Mouse (Mus musculus): ENCODE data around the gene Strada. TPM values are rescaled to one million over a fixed set of nuclear protein-coding genes. Genes with fewer than 3 reads are reported as not detected.
"Not testable (repeated sequence)": the region's sequence is repeated elsewhere in the genome, so short reads cannot be mapped to it uniquely, and the experiment has no call there.

The Strada gene
- total RNA-seq, 1 experiment, result 24.0 TPM

DNA sequence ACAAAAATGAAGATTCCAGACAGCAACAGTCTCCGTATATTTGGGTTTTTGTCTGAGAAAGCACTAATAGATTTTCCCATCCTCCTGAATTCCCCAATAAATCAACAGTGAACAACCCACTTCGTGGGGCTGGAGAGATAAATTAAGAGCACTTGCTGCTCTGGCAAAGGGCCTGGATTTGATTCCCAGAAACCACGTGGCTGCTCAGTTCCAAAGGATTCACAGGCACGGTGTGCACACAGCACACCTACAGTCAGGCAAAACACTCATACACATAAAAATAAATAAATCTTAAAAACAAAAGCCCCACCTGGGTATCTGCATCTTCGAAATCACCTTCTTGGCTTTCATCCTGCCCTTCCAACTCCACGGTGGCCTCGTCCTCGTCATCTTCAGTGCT is 10.8 kb upstream of the Strada start:
- Histone ChIP-seq H3K4me1 (ENCODE audit: control insufficient read depth in 2 of 2, insufficient read depth in 2 of 2, low read length in 2 of 2, poor library complexity in 1 of 2) (peaks cover 0 to 3% of the 10 kb centered on the region in 2 experiments; a peak in 2 of 4 replicates), H3K4me3 (ENCODE audit: insufficient read depth in 1 of 2, low read depth in 1 of 2, low read length in 2 of 2, poor library complexity in 1 of 2, severe bottlenecking in 1 of 2) (no peak overlapping the region), H3K9me3 (ENCODE audit: control insufficient read depth, insufficient read depth, low read depth, low read length) (no peaks in the 10 kb centered on the region), H3K36me3 (ENCODE audit: control insufficient read depth, insufficient read depth, low read length, poor library complexity, severe bottlenecking) (peaks cover 21% of the 10 kb centered on the region), H3K9ac (ENCODE audit: insufficient read depth, low read depth, low read length, poor library complexity, severe bottlenecking) (0 out of 2 replicates have a peak overlapping the region, but pooled peaks have one; percentile 1), H3K27ac (ENCODE audit: insufficient read depth, low read depth, low read length, poor library complexity, severe bottlenecking) (no peak overlapping the region)
- no peak for DNase-seq (ENCODE audit: low read depth, low spot score)
- in situ Hi-C loops (cut with MboI; ENCODE audit: low sequenced_read_pairs in 2 of 2, unreplicated experiment in 2 of 2), result no loop called here
- TF ChIP-seq MAFK (IDR thresholded peaks at IDR 0.05; ENCODE audit: insufficient read depth, low read depth, low read length) (no peak), CHD2 (IDR thresholded peaks at IDR 0.05; ENCODE audit: low read depth, low read length) (no peak), ZC3H11A (IDR thresholded peaks at IDR 0.05; ENCODE audit: borderline replicate concordance, low read depth, low read length) (no peak), HCFC1 (IDR thresholded peaks at IDR 0.05; ENCODE audit: borderline replicate concordance, insufficient read depth, low read length) (no peak), ZNF384 (IDR thresholded peaks at IDR 0.05; ENCODE audit: low read depth, low read length) (no peak)

DNA sequence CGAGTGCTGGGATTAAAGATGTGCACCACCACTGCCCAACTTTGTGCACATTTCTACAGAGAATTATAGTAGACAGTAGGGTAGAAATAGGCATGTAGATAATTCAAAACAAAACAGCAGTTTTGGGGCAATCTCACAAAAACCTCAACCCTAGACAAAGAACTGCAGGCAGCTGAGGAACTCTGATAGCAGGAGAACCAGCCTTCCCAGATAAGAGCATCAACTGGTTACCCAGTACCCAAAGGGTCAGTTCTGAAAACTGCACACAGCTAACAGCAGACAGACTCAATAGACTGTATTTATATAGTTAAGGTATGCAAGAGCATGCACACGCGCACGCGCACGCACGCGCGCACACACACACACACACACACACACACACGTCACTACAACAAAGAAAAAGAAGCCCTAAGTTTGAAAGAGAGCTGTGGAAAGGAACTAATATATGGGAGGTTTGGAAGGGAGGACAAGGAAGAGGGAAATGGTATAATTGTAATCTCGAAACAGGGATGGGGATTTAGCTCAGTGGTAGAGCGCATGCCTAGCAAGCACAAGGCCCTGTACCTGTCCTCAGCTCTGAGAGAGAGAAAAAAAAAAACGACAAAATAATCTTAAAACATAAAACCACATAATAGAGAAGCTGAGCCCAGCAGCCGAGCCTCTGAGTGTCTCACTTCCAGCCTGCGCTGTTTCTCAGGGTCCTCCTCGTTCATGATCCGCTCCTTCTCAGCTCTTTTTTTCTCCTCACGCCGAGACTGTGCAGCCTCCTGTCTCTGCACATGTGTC is 438 bp downstream of the Strada start:
- H3K9me3 ChIP-seq (ENCODE audit: control insufficient read depth, insufficient read depth, low read depth, low read length), result no peaks in the 10 kb centered on the region
- no peak overlapping the region for H3K4me3 ChIP-seq (ENCODE audit: insufficient read depth in 1 of 2, low read depth in 1 of 2, low read length in 2 of 2, poor library complexity in 1 of 2, severe bottlenecking in 1 of 2)
- no peak overlapping the region for H3K9ac ChIP-seq (ENCODE audit: insufficient read depth, low read depth, low read length, poor library complexity, severe bottlenecking)
- no peaks in the 10 kb centered on the region for H3K4me1 ChIP-seq (ENCODE audit: control insufficient read depth in 2 of 2, insufficient read depth in 2 of 2, low read length in 2 of 2, poor library complexity in 1 of 2)
- peaks cover 29% of the 10 kb centered on the region for H3K36me3 ChIP-seq (ENCODE audit: control insufficient read depth, insufficient read depth, low read length, poor library complexity, severe bottlenecking)
- DNase-seq (ENCODE audit: low read depth, low spot score), result no peak
- no peak overlapping the region for H3K27ac ChIP-seq (ENCODE audit: insufficient read depth, low read depth, low read length, poor library complexity, severe bottlenecking)
- TF ChIP-seq CHD2 (IDR thresholded peaks at IDR 0.05; ENCODE audit: low read depth, low read length) (no peak), ZNF384 (IDR thresholded peaks at IDR 0.05; ENCODE audit: low read depth, low read length) (no peak), MAFK (IDR thresholded peaks at IDR 0.05; ENCODE audit: insufficient read depth, low read depth, low read length) (no peak), ZC3H11A (IDR thresholded peaks at IDR 0.05; ENCODE audit: borderline replicate concordance, low read depth, low read length) (no peak), HCFC1 (IDR thresholded peaks at IDR 0.05; ENCODE audit: borderline replicate concordance, insufficient read depth, low read length) (no peak)
- in situ Hi-C loops (cut with MboI; ENCODE audit: low sequenced_read_pairs in 2 of 2, unreplicated experiment in 2 of 2), result no loop called here

DNA sequence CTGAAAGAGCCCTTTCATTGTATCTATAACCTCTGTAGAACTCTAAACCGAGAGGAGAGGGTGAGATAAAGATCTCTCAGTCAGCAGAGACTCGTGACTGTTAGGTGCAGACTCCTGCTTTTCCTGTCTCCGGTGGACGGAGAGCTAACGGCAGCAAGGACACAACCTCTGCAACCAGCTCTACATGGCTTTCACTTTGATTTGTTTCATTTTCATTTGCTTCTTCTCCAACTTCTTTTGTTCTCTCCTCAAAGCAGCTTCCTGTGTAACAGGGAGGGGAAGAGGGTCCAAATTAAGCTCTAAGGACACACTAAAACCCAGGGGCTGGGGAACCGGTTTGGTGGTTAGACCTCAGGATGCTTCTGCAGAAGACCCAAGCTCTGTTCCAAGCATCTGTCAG is 1.2 kb downstream of the Strada start:
- no peak overlapping the region for H3K27ac ChIP-seq (ENCODE audit: insufficient read depth, low read depth, low read length, poor library complexity, severe bottlenecking)
- H3K4me1 ChIP-seq (ENCODE audit: control insufficient read depth in 2 of 2, insufficient read depth in 2 of 2, low read length in 2 of 2, poor library complexity in 1 of 2), result no peaks in the 10 kb centered on the region
- TF ChIP-seq HCFC1 (IDR thresholded peaks at IDR 0.05; ENCODE audit: borderline replicate concordance, insufficient read depth, low read length) (no peak), ZNF384 (IDR thresholded peaks at IDR 0.05; ENCODE audit: low read depth, low read length) (no peak), ZC3H11A (IDR thresholded peaks at IDR 0.05; ENCODE audit: borderline replicate concordance, low read depth, low read length) (no peak)
- no peak overlapping the region for H3K9ac ChIP-seq (ENCODE audit: insufficient read depth, low read depth, low read length, poor library complexity, severe bottlenecking)
- H3K36me3 ChIP-seq (ENCODE audit: control insufficient read depth, insufficient read depth, low read length, poor library complexity, severe bottlenecking), result peaks cover 29% of the 10 kb centered on the region
- in situ Hi-C loops (cut with MboI; ENCODE audit: low sequenced_read_pairs in 2 of 2, unreplicated experiment in 2 of 2), result no loop called here
- H3K9me3 ChIP-seq (ENCODE audit: control insufficient read depth, insufficient read depth, low read depth, low read length), result no peaks in the 10 kb centered on the region
- no peak overlapping the region for H3K4me3 ChIP-seq (ENCODE audit: insufficient read depth in 1 of 2, low read depth in 1 of 2, low read length in 2 of 2, poor library complexity in 1 of 2, severe bottlenecking in 1 of 2)
- DNase-seq (ENCODE audit: low read depth, low spot score), result no peak

DNA sequence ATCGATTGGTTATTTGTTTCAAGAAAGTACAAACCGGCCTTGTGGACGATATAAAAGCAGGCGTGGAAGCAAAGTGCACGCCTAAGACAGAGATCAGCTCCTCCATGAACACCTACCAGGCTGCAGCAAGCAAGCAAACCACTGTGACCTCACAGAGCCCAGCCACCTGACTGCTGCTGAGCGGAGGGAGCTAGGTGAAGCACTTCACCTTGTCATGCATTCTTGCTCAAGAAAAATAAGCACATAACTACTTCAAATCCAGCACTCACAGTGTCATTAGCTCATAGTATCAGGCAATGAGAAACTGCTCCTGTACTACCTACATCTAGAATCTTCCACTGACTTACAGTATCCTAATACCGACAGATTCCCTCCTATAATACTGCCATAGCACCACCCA is 2.0 kb downstream of the Strada start:
- in situ Hi-C loops (cut with MboI; ENCODE audit: low sequenced_read_pairs in 2 of 2, unreplicated experiment in 2 of 2); H3K4me1 ChIP-seq (ENCODE audit: control insufficient read depth in 2 of 2, insufficient read depth in 2 of 2, low read length in 2 of 2, poor library complexity in 1 of 2); H3K27ac ChIP-seq (ENCODE audit: insufficient read depth, low read depth, low read length, poor library complexity, severe bottlenecking); H3K9ac ChIP-seq (ENCODE audit: insufficient read depth, low read depth, low read length, poor library complexity, severe bottlenecking); DNase-seq (ENCODE audit: low read depth, low spot score); H3K9me3 ChIP-seq (ENCODE audit: control insufficient read depth, insufficient read depth, low read depth, low read length); H3K4me3 ChIP-seq (ENCODE audit: insufficient read depth in 1 of 2, low read depth in 1 of 2, low read length in 2 of 2, poor library complexity in 1 of 2, severe bottlenecking in 1 of 2): not testable (repeated sequence)
- H3K36me3 ChIP-seq (ENCODE audit: control insufficient read depth, insufficient read depth, low read length, poor library complexity, severe bottlenecking), result peaks cover 26% of the 10 kb centered on the region

DNA sequence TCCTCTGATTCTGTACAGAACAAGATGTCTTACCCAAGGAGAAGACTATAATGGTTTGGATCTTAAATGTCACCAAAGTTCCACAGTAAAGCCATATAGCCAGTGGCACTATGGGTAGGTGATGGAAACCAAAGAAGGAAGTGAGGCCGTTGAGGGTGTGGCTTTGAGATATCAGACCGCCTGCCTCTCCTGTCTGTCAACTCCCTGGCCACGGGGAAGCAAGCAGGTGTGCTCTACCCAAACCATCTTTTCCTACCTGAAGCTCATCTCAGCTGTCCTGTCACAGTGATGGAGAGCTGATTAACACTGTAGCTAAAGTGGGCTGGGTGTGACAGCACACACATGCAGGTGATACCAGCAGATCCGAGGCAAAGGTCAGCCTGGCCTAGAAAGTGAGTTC is 3.7 kb downstream of the Strada start:
- no peak overlapping the region for H3K27ac ChIP-seq (ENCODE audit: insufficient read depth, low read depth, low read length, poor library complexity, severe bottlenecking)
- peaks cover 22% of the 10 kb centered on the region for H3K36me3 ChIP-seq (ENCODE audit: control insufficient read depth, insufficient read depth, low read length, poor library complexity, severe bottlenecking)
- no peak overlapping the region for H3K4me3 ChIP-seq (ENCODE audit: insufficient read depth in 1 of 2, low read depth in 1 of 2, low read length in 2 of 2, poor library complexity in 1 of 2, severe bottlenecking in 1 of 2)
- no peaks in the 10 kb centered on the region for H3K4me1 ChIP-seq (ENCODE audit: control insufficient read depth in 2 of 2, insufficient read depth in 2 of 2, low read length in 2 of 2, poor library complexity in 1 of 2)
- in situ Hi-C loops (cut with MboI; ENCODE audit: low sequenced_read_pairs in 2 of 2, unreplicated experiment in 2 of 2), result no loop called here
- TF ChIP-seq ZNF384 (IDR thresholded peaks at IDR 0.05; ENCODE audit: low read depth, low read length) (no peak), CHD2 (IDR thresholded peaks at IDR 0.05; ENCODE audit: low read depth, low read length) (no peak), ZC3H11A (IDR thresholded peaks at IDR 0.05; ENCODE audit: borderline replicate concordance, low read depth, low read length) (no peak), MAFK (IDR thresholded peaks at IDR 0.05; ENCODE audit: insufficient read depth, low read depth, low read length) (no peak), HCFC1 (IDR thresholded peaks at IDR 0.05; ENCODE audit: borderline replicate concordance, insufficient read depth, low read length) (no peak)
- no peaks in the 10 kb centered on the region for H3K9me3 ChIP-seq (ENCODE audit: control insufficient read depth, insufficient read depth, low read depth, low read length)
- H3K9ac ChIP-seq (ENCODE audit: insufficient read depth, low read depth, low read length, poor library complexity, severe bottlenecking), result no peak overlapping the region
- DNase-seq (ENCODE audit: low read depth, low spot score), result no peak
